Mouse (Mus musculus): ENCODE results near the gene Cdh4. TPM values are rescaled to one million over a fixed set of nuclear protein-coding genes. Genes with fewer than 3 reads are reported as not detected.

Gene Cdh4
- polyA plus RNA-seq, 1 experiment from 2014 or later: 1.1 TPM

- Histone ChIP-seq H3K4me3 (no peak overlapping the region), H3K9me3 (replicated peaks) (peaks cover 73% of the 10 kb centered on the region), H3K27ac (ENCODE audit: poor library complexity, severe bottlenecking) (no peak overlapping the region), H3K4me2 (no peak overlapping the region), H3K9ac (no peak overlapping the region), H3K36me3 (no peaks in the 10 kb centered on the region), H3K4me1 (replicated peaks) (no peaks in the 10 kb centered on the region), H3K27me3 (replicated peaks) (no peaks in the 10 kb centered on the region)
- no peak for ATAC-seq (ENCODE audit: insufficient number of reproducible peaks, low FRiP score)
- 85% methylated on average over 8 of the region's 8 CpGs for WGBS
These were observed 25.7 kb downstream of the Cdh4 start for GRCm38 (mm10) chr2:179467839-179468445.

- no peak for ATAC-seq (ENCODE audit: insufficient number of reproducible peaks, low FRiP score)
- 78% methylated on average over 6 of the region's 6 CpGs for WGBS
- Histone ChIP-seq H3K9me3 (replicated peaks) (peaks cover 27% of the 10 kb centered on the region), H3K27ac (ENCODE audit: poor library complexity, severe bottlenecking) (no peak overlapping the region), H3K4me1 (replicated peaks) (no peaks in the 10 kb centered on the region), H3K4me3 (no peak overlapping the region), H3K27me3 (replicated peaks) (no peaks in the 10 kb centered on the region), H3K36me3 (no peaks in the 10 kb centered on the region), H3K4me2 (no peak overlapping the region), H3K9ac (no peak overlapping the region)
These were observed 34.4 kb downstream of the Cdh4 start for GRCm38 (mm10) chr2:179476622-179477021.

GRCm38 (mm10) chr2:179480800-179481200, 38.6 kb downstream of the Cdh4 start:
- Histone ChIP-seq H3K27ac (ENCODE audit: poor library complexity, severe bottlenecking) (no peak overlapping the region), H3K9ac (no peak overlapping the region), H3K4me1 (replicated peaks) (no peaks in the 10 kb centered on the region), H3K36me3 (no peaks in the 10 kb centered on the region), H3K9me3 (replicated peaks) (peaks cover 27% of the 10 kb centered on the region), H3K4me3 (no peak overlapping the region), H3K27me3 (replicated peaks) (no peaks in the 10 kb centered on the region), H3K4me2 (no peak overlapping the region)
- 73% methylated on average over 5 of the region's 5 CpGs for WGBS
- ATAC-seq (ENCODE audit: insufficient number of reproducible peaks, low FRiP score): no peak

DNA sequence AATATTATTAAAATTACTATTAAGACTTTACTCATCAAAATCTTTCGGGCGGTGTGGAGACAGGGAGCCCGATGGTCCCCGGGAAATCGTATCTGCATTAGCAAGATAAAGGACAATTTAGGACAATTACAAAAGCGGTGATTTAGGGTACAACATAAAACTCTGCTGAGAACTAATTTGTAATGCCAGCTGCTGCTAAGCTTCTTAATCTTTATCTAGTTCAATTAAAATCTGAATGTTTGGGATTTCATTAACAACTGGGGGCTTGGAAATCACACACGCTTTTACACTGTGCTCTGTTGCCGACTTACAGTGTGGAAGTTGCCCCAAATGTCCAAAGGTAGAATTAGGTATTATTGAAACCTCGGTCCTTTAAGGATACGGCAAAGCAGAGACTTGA, 39.1 kb downstream of the Cdh4 start:
- ATAC-seq (ENCODE audit: insufficient number of reproducible peaks, low FRiP score): no peak

GRCm38 (mm10) chr2:179488526-179489139, 46.4 kb downstream of the Cdh4 start:
- Histone ChIP-seq H3K4me2 (no peak overlapping the region), H3K9ac (no peak overlapping the region), H3K36me3 (no peaks in the 10 kb centered on the region), H3K27me3 (replicated peaks) (no peaks in the 10 kb centered on the region), H3K4me1 (replicated peaks) (no peaks in the 10 kb centered on the region), H3K9me3 (replicated peaks) (peaks cover 3% of the 10 kb centered on the region; the same call in 1 of the 2 replicates), H3K4me3 (no peak overlapping the region), H3K27ac (ENCODE audit: poor library complexity, severe bottlenecking) (no peak overlapping the region)
- 79% methylated on average over 21 of the region's 21 CpGs for WGBS
- ATAC-seq (ENCODE audit: insufficient number of reproducible peaks, low FRiP score): no peak

More for the DNA sequence above, 39.1 kb downstream of the Cdh4 start:
- Histone ChIP-seq H3K36me3 (no peaks in the 10 kb centered on the region), H3K4me1 (replicated peaks) (no peaks in the 10 kb centered on the region), H3K9ac (no peak overlapping the region), H3K27me3 (replicated peaks) (no peaks in the 10 kb centered on the region), H3K27ac (ENCODE audit: poor library complexity, severe bottlenecking) (no peak overlapping the region), H3K4me3 (no peak overlapping the region), H3K4me2 (no peak overlapping the region), H3K9me3 (replicated peaks) (peaks cover 22% of the 10 kb centered on the region)
- WGBS: 83% methylated on average over 10 of the region's 10 CpGs

GRCm38 (mm10) chr2:179491891-179492290, 49.7 kb downstream of the Cdh4 start:
- H3K4me3 ChIP-seq: no peak overlapping the region
- H3K27me3 ChIP-seq (replicated peaks): no peaks in the 10 kb centered on the region
- H3K9ac ChIP-seq: no peak overlapping the region
- peaks cover 10% of the 10 kb centered on the region; the same call in 1 of the 2 replicates for H3K4me1 ChIP-seq (replicated peaks)
- 49% methylated on average over 11 of the region's 11 CpGs for WGBS
- H3K36me3 ChIP-seq: no peaks in the 10 kb centered on the region
- H3K9me3 ChIP-seq (replicated peaks): peaks cover 3% of the 10 kb centered on the region; the same call in 1 of the 2 replicates
- no peak overlapping the region for H3K27ac ChIP-seq (ENCODE audit: poor library complexity, severe bottlenecking)
- ATAC-seq (ENCODE audit: insufficient number of reproducible peaks, low FRiP score): no peak
- no peak overlapping the region for H3K4me2 ChIP-seq

- Histone ChIP-seq H3K27me3 (replicated peaks) (no peaks in the 10 kb centered on the region), H3K36me3 (no peaks in the 10 kb centered on the region), H3K4me3 (no peak overlapping the region), H3K9me3 (replicated peaks) (no peaks in the 10 kb centered on the region; the same call in 1 of the 2 replicates), H3K4me1 (replicated peaks) (peaks cover 10% of the 10 kb centered on the region; the same call in 1 of the 2 replicates), H3K4me2 (no peak overlapping the region), H3K27ac (ENCODE audit: poor library complexity, severe bottlenecking) (no peak overlapping the region), H3K9ac (no peak overlapping the region)
- ATAC-seq (ENCODE audit: insufficient number of reproducible peaks, low FRiP score): no peak
- 78% methylated on average over 1 of the region's 1 CpGs for WGBS
These were observed 52.0 kb downstream of the Cdh4 start for GRCm38 (mm10) chr2:179494276-179494675.

DNA sequence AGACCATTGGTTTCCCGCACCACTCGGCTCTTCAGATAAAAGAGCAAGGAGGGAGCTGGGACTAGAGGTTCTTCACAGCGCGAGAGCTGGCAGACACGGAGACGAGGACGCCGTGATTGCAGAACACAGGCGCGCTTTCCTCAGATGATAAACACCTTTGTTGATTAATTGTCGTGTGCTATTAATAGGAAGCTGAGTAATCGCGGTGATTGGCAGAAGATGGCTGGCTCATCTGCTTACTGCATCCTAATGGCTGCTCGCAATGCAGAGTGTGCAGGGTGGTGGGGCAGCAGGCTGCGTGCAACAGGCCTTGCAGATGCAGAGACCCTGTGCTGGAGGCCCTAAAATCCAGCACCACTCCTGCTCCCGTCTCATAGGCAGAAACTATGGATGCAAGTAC, 68.2 kb downstream of the Cdh4 start:
- no peak for ATAC-seq (ENCODE audit: insufficient number of reproducible peaks, low FRiP score)
- Histone ChIP-seq H3K27ac (ENCODE audit: poor library complexity, severe bottlenecking) (no peak overlapping the region), H3K36me3 (no peaks in the 10 kb centered on the region), H3K4me1 (replicated peaks) (no peaks in the 10 kb centered on the region), H3K27me3 (replicated peaks) (no peaks in the 10 kb centered on the region), H3K4me2 (no peak overlapping the region), H3K4me3 (no peak overlapping the region), H3K9me3 (replicated peaks) (no peaks in the 10 kb centered on the region), H3K9ac (no peak overlapping the region)
- 76% methylated on average over 16 of the region's 16 CpGs for WGBS

- Histone ChIP-seq H3K36me3 (no peaks in the 10 kb centered on the region), H3K4me1 (replicated peaks) (no peaks in the 10 kb centered on the region), H3K4me2 (no peak overlapping the region), H3K27me3 (replicated peaks) (no peaks in the 10 kb centered on the region), H3K9me3 (replicated peaks) (no peaks in the 10 kb centered on the region), H3K4me3 (no peak overlapping the region), H3K9ac (no peak overlapping the region), H3K27ac (ENCODE audit: poor library complexity, severe bottlenecking) (no peak overlapping the region)
- ATAC-seq (ENCODE audit: insufficient number of reproducible peaks, low FRiP score): no peak
- 82% methylated on average over 9 of the region's 9 CpGs for WGBS
These were observed 74.3 kb downstream of the Cdh4 start for GRCm38 (mm10) chr2:179516559-179516958.

DNA sequence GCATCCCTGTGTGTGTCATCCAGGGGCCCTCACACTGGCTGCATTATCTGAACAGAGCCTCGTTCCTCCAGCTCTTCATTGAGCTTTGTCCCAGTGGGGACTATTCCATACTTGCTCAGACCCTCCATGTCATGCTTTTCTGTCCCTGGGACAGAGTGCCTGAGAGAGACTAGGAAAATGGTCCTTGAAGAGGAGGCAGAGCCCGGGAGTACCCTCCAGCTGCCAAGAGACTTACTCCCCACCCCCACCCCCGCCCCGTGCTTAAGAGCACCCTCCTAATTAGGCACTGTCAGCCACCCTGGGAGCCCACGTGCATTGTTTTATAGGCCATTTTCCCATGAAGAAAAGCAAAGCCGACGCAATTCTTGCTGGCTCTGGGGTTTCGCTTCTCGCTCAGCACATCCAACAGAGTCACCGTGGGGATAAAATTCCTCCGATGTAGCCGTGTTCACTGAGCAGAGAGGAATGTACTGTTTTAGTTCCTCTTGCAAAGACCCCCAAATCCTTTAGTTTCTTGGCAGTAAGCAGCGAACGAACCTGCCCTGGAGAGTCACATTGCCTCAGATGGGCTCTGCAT, 76.3 kb downstream of the Cdh4 start:
- no peak overlapping the region for H3K27ac ChIP-seq (ENCODE audit: poor library complexity, severe bottlenecking)
- H3K9me3 ChIP-seq (replicated peaks): no peaks in the 10 kb centered on the region
- no peaks in the 10 kb centered on the region for H3K4me1 ChIP-seq (replicated peaks)
- peaks cover 8% of the 10 kb centered on the region for H3K27me3 ChIP-seq (replicated peaks)
- no peaks in the 10 kb centered on the region for H3K36me3 ChIP-seq
- no peak for ATAC-seq (ENCODE audit: insufficient number of reproducible peaks, low FRiP score)
- 58% methylated on average over 14 of the region's 14 CpGs for WGBS
- no peak overlapping the region for H3K4me3 ChIP-seq
- no peak overlapping the region for H3K9ac ChIP-seq
- H3K4me2 ChIP-seq: no peak overlapping the region

DNA sequence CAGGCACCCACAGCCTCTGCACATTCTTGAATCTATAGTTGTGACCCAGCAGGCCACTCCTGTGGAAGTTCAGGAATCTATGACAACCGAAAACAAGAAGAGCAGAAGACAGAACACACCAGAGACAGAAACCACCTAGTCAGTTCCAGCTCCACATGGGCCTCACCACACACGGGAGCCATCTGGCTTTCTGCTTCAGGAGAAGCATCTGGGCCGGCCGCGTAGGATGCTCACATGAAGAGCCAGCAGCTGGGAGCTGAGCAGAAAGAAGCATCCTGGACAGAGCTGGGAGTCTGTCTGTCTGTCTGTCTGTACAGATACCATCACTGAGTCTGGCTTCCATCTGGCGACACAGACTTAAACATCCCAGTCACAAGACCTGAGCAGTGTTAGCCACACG, 76.9 kb downstream of the Cdh4 start:
- H3K27me3 ChIP-seq (replicated peaks): peaks cover 8% of the 10 kb centered on the region
- H3K36me3 ChIP-seq: no peaks in the 10 kb centered on the region
- no peaks in the 10 kb centered on the region for H3K9me3 ChIP-seq (replicated peaks)
- H3K4me3 ChIP-seq: no peak overlapping the region
- no peak overlapping the region for H3K27ac ChIP-seq (ENCODE audit: poor library complexity, severe bottlenecking)
- no peak overlapping the region for H3K4me2 ChIP-seq
- H3K4me1 ChIP-seq (replicated peaks): no peaks in the 10 kb centered on the region
- H3K9ac ChIP-seq: no peak overlapping the region
- WGBS: 85% methylated on average over 7 of the region's 7 CpGs
- ATAC-seq (ENCODE audit: insufficient number of reproducible peaks, low FRiP score): no peak
